Mouse (Mus musculus): ENCODE results near the gene Erc2. TPM values are rescaled to one million over a fixed set of nuclear protein-coding genes. Genes with fewer than 3 reads are reported as not detected.
A peak's percentile ranks its signal among the peaks of the same experiment; 100 is the strongest.

Erc2 gene
- total RNA-seq, 4 experiments from 2014 or later, result 1.0 to 1.2 (median 1.1) TPM

DNA sequence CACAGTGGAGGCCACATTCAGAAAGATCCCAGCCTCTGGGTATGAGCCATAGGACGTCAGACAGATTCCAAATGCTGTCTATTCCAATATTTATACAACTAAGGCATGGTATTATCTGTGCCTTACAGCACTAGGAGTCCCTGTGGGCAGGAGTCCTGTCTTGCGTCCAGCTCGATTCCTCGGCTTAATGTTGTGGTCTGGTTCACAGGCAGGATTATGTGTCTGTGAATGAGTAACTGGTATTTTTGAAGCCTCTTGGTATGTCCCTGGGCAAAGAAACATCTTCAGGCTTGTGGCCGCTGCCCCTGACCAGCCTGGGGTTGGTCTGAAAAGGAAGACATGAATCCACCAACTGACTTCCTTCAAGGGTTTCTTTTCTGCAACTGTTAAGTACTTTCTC lies 153.1 kb downstream of the Erc2 start:
- no peak for DNase-seq (ENCODE audit: low spot score)

DNA sequence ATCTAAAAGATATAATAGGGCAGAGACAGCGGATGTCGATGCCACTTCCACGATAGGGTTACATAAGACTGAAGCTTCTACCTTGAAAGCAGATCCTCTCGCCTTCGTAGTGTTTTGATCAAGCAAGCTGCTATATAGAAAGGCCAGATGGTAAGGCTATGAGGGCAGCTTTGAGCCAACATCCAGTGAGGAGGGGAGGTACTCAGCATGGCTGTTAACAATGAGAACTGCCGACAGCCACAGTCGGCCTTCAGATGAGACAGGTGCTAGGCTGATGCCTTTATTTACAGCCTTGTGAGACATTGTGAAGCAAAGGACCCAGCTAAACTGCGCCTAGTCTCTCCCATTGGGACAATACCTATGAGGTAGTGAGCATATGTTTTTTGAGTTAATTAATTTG lies 156.3 kb downstream of the Erc2 start:
- DNase-seq (ENCODE audit: low spot score), result no peak

DNA sequence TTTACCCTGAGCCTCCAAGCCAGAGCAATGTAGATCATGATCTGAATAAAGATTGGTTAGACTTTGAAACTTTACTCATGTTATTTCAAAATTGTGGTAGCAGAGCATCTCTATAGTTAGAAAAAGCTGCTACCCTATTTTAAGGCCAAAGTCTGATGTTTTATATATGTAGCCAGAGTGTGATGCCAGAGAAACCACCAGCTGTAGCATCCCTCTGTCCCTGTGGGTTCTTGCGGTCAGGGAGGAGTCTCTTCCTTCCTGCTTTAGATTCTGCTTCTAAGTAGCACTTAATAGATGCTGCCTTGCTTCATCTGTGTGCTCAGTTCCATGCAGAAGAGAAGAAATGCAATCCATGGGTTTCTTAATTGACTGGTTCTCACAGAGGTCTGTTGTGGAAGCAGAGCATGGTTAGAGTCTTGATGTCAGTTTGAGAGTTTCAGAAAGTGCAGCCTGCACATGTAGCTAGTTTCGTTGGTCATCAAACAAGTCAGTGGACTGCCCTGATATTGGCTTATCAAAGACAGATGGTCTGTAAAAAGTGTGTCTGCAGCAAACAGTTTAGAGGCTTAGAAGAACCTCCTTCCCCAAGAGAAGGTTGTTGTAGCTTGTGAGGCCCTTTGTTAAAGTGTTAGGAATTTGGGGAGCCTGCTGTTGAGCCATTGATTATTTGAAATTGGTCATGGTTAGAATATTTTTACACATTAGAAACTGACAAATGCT lies 156.9 kb downstream of the Erc2 start:
- no peak for DNase-seq (ENCODE audit: low spot score)

DNA sequence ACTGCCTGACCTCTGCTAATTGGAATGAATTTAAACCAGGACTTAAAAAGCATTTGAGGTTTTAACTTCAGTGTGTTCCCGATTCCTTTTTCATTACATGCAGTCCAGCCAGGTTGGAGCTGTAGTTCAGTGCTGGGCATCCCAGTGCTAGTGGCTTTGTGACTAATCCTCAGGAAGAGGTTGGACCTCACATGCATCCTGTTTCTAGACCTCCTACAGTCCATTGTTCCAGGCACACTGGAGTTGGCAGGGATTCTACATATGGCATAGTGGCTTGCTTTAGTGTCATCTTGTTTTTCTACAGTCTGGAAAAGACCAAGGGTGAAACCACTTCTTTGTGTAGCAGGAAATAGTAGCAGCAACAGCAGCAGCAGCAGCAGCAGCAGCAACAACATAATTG lies 159.0 kb downstream of the Erc2 start:
- no peak for DNase-seq (ENCODE audit: low spot score)

DNA sequence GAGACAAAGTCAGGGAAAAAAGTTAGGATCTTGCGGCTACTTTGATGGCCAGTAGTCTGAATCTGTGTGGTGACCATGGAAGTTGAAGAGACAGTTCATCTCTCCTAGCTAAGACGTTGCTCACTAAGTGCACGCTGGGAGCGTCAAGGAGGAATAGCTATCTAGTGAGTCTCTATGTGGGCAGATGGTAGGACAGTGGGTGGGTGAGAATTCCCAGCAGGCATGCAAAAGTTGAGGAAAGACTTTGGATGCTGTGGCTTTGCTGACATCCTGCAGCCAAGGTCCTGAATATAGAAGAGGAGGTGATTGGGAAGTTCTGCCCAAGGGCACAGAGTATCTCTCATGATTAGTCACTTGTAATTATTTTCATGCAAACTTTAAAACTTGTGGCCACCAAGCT lies 162.6 kb downstream of the Erc2 start:
- no peak for DNase-seq (ENCODE audit: low spot score)

DNA sequence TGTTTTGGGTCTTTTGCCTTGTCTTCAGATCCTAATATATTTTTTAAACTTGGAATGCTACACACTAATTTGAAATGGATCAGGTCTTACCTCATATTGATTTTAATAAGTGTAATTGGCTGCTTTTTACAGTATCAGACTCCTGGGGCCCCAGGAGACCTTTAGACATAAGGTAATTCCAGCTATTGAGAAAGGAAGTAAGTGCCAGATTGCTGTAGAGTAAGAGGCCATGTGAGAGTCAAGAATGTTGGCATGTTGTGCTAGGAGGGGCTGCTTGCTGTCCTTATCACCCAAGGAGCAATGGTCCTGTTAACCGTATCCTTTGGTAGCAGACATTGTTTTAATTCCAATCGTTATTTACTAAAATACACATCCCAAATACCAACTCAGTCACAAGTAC lies 163.3 kb downstream of the Erc2 start:
- no peak for DNase-seq (ENCODE audit: low spot score)

DNA sequence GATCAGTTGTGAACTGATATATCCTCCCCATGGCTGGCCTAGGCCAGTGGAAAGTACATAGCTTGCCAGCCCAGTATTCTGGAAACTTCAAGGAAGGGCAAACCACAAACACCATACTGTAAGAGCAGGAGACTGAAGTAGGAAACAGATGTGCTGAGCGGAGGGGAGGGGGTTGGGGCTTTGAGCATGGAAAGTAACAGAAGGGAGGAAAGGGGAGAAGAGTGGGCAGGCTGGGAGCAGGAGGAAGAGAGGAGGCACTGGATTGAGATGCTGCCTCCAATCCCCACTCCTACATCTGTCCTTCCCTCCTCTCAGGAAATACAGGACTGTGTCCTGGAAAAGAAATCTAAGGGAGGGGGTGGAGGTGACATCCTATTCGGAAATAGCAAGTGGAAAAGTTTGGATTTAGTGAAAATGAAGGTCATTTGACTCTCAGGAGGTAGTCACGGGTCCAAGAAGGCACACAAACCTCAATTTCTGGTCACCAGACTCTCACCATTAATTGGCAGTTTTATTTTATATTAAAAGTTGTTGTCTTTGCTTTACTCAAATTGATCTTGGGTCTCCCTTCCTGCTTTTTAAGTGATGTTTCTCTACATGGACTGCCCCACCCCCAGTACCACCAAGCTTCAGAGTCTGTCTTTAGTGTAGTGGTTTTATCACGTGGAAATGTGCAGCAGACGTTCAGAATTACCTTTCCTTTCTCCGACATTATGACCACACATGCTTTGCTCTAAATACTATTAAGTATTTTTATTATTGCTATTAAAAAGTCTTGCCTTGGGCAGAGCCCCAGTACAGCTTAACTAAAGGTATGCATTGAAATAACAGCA lies 167.1 kb downstream of the Erc2 start:
- no peak for DNase-seq (ENCODE audit: low spot score)

DNA sequence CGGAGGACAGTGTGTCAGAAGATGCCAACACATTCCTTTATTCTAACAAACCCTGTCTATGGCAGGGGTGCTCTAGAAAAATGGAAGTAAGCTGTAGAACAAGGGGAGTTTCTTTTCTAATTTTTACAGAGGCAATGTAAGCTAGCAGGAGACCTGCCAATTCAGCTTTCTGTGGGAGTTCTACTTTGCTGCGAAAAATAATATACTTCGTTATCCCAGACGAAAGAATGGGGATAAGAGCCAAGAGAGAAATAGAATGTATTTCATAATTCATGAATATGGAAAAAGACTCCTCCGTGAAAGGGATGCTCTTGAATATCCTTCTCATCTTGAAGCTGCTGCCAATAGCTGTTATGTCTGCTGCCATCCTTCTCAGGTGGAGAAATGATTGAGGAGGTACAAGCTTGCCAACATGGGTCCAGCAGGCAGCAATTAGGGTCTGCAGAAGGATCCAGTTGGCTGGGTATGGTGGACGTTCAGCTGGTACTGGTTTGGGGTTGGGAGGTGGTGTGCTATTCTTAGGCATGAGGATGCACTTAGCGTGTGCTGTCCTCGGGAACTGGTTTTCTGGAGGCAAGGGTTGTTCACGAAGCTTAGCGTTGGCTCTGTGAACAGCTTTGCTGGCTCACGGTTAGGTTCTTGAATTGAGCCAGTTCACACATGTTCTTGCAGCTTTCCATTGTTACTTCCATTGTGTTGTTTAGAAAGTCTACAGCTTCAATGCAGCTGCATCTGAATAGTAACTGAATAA lies 176.1 kb downstream of the Erc2 start:
- no peak for DNase-seq (ENCODE audit: low spot score)

DNA sequence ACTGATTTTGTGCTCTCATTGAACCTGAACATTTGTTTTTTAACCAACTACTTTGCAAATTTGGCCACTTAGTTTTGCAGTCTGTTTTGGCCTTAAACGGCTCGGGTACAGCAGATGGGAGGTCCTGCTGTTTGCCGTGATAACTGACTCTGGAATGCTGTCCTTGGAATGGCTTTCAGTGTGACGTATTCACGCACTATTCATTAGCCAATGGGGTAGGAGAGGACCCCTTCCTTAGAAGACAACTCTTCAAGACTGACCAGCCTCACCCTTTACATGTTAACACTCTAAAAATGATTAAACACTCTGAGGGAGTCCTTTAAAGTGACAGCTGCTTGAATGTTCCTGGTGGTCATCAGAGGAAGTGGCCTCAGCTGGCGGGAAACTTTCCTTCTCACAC lies 178.5 kb downstream of the Erc2 start:
- no peak for DNase-seq (ENCODE audit: low spot score)

DNA sequence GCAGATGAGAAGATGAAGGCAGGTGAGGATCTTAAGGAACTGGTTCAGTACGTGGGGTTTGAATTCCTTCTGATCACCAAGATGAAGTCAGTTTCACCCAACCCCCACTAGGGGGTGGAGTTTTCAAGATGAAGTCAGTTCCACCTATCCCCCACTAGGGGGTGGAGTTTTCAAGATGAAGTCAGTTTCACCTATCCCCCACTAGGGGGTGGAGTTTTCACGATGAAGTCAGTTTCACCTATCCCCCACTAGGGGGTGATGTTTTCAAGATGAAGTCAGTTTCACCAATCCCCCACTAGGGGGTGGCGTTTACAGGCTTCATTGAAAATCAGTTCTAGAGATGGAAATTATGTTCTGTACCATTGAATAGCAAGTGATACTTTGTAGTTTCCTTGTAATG lies 181.7 kb downstream of the Erc2 start:
- DNase-seq (ENCODE audit: low spot score), result no peak

DNA sequence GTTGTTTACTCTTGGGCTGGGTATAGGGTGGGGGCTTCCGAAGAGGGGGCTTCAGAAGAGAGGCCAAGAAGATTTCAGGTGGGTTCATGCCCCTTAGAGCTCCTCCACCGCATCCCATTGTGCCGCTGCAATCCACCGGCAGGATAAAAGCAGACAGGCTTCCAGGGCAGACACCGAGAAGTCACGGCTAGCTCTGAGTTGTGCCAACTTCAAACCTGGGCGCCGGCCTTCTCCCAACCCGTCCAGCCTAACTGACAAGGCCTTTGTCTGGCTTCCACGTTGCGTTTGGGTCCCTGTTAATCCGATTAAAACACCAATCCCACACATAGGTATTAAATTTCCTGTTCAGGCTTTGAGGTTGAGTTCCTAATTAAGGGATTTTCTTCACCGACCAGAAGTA lies 182.8 kb downstream of the Erc2 start:
- no peak for DNase-seq (ENCODE audit: low spot score)

DNA sequence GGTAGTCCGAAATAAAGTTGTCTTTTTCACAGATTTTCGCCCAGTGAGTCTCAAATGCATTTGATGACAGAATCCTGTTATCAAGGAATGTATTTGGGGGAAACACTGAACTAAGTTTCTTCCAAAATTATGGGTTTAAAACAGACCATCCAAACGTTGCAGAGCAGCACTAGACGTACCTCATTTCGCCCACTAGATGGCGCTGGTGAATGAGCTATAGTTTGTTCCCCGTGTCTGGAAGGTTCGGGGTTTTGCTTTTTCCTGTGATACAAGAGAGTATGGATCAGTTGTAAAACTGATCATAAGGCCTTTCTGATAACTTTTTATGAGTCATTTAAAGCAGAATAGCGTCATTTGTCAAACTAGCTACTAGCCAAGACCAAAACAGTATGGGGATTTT lies 185.9 kb downstream of the Erc2 start:
- DNase-seq (ENCODE audit: low spot score), result peak; percentile 39

DNA sequence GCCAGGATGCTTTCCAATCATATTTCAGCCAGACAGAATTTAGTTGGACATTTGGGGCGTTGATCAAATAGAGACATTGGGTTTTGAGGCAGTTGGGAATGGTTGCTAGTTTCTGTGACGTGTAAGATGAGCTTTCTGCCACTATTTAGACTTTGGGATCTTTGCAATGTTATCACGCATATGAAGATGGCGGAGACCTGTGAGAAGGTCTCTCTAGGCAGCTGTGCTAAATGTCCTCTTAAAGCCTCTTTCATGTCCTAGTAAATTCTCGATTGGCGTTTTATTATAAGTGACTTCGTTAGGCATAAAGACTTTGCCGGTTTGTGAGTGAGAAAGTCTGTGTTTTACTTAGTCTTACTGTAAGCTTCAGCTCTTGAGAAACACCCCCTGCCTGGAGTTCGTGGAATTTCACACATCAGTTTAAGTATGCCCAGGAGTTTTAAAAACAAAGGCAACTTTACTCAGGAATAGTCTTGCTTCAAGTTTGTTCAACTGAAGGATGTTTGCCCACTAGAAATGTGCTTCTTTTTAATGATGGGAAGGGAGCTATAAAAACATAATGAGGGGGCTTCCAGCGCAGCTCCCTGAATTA lies 186.4 kb downstream of the Erc2 start:
- no peak for DNase-seq (ENCODE audit: low spot score)

DNA sequence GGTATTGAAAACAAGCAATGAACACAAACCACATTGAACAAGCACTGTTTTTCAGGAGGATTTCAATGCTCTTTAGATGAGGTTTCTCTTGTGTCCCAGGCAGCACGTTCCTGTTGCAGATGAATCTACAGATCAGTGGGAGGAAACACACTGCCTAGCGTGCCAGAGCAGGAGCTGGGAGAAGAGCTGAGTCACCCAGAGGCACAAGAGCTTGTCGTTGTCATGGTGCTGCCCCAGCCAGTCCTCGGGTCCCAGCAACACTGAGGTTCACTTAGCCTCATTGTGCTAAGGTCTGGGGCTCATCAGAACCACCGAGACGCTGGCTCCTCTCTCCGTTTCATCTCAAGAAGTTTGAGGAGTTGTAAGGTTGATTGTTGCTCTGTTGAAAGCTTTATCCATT lies 188.6 kb downstream of the Erc2 start:
- DNase-seq (ENCODE audit: low spot score), result no peak

DNA sequence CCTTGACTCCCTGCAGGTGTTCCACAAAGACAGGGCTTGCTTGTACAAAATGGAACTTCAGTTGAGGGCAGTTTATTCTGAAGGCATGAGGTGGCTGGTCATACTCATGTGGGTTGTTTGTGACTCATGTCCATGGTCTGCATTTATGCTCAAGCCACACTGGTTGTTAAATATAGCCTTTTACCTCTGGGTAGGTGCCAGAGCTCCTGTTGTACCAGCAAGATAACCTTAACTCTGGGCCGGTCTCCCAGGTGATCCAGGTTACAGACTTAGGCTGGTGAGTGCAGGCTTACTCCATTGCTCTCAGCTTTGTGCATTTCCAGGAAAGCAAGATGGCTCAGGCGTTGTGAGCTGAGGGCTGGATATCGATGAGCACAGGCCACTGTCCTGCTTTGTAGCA lies 189.4 kb downstream of the Erc2 start:
- DNase-seq (ENCODE audit: low spot score), result peak; percentile 19

DNA sequence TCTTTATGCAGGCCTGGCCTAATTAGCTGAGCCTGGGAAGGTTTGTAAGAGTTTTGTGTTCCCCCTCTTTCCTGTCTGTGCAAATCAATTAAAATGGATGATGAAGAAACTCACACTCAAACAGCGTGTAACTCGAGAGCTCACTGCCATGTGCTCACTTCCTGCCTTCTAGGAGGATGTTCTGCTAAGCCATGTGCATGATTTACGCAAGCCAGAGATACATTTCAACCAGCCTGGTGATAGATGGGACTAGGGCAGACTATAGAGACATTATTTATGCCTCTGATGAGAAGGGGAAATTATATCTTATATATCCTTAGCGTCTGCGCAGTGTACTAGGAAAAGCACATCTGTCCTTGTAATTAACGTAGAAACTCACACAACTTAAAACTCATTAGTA lies 193.5 kb downstream of the Erc2 start:
- no peak for DNase-seq (ENCODE audit: low spot score)

DNA sequence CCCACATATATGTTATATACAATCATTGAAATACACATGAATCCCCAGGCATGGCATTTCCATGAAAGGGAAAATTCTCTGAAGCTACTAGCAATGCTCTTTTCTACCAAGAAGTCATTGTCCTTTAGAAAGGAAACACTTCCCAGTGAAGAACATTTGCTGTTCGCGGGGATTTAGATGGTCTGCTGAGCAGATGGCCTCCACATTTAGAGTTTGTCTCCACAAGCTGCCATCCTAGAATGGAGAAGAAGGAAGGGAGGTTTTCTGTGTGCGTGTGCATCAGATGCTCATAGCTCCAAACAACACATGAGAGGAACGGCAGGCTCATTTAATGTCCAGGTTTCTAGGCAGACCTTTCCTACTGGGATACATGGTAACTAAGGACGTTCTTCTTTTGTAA lies 196.8 kb downstream of the Erc2 start:
- DNase-seq (ENCODE audit: low spot score), result no peak

DNA sequence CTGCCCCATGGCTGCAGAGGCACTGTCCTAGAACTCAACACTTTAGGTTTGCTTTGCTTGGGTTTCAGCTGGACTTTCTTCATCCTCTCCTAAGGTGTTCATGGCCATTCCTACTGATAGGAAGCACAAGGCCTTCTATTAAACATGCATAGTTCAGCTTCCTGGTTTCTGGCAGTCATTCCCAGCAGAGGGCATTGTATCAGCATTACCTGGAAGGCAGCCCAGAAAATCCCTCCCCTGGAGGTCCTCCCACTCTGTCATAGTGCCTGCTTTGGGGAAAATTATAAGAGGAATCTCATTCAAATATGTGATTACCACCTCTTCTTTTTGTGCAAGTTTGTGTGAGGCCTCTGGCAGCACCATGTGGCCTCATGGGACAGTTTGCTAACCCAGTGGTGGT lies 199.6 kb downstream of the Erc2 start:
- DNase-seq (ENCODE audit: low spot score), result no peak

DNA sequence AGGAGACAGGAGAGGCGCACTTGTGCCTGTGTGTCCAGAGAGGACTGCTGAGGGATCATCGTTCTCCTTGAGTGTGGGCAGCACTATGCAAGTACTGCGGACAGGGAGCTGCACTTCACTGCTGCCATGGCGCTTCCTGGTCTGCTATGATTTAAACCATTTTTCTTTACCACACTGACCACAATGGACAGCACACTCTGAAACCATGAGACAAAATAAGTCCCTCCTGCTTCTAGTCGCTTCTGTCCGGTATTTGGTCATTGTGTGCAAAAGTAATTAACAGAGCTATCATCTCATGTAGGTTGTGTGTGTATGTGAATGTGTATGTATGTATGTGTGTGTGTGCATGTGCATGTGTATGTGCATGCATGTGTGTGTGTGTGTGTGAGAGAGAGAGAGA lies 200.3 kb downstream of the Erc2 start:
- DNase-seq (ENCODE audit: low spot score), result no peak

DNA sequence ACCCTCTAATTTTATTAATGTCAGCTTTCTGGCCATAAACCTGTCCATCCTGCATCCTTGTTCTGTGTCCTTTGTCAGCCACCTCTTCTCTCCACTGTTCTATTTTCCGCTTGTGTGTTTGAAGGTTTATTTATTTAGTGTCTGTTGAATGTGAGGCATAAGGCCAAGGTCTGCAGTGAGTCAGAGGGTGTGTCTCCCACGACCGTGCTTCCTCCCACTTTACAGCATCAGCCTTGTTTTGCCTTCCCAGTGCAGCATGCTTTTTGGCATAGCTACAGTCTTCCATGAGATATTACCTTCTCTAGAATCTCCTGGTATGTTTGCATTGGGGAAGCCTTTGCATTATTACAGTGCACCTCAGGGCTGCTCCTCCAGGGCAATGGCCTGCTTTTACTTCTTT lies 200.8 kb downstream of the Erc2 start:
- no peak for DNase-seq (ENCODE audit: low spot score)

DNA sequence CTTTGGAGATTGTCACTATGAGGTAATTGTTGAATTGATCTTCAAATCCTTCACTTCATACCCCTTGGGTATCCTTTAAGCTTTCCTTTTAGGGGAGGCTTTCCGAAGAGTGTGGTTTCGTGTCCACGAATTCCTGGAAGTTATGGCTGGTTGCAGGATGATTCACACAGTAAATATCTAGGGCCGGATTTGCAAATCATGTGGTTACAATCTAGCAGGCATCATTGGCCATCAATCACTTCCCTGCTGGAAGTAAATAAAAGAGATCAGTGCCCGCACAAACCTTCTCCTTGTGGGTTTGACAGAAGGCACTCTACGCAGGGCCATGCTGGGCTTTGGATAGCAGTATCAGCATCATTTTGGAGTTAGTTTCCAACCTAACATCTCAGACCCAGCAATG lies 201.7 kb downstream of the Erc2 start:
- DNase-seq (ENCODE audit: low spot score), result no peak

DNA sequence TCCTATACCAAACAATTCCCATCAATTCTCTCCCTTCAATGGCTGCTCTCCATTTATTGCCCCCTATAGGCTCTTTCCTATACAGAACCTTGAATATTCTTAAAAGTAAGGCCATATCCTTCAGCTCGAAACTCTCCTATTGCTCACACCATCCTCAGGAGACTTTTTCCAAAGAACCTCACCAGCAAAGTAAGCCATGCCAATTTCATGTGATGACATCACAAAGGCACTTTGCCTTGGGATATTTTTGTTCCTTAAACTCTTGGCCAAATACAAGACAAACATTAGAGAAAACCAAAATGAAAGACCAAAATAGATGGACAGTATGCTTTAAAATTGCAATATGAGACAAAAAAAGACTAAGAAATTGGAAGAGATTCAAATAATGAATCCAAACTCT lies 204.6 kb downstream of the Erc2 start:
- no peak for DNase-seq (ENCODE audit: low spot score)
